Mouse (Mus musculus) brain, embryonic 14.5 days (tissue): ENCODE measurements at regions not wholly inside any gene's neighbourhood (a gene's known extent, or its start where the extent isn't known, plus 50 kb on each side); places are given as distances from the start of the nearest gene placed in this dataset.

Experiments
- CTCF ChIP-seq: fragments of 200-500 bp; IDR thresholded peaks from 2 replicates; pipeline ENCODE4 v1.5.1; 2012; ENCODE audit warnings: inconsistent platforms, mild to moderate bottlenecking, moderate library complexity, borderline replicate concordance; ENCODE audit not compliant: insufficient read depth, insufficient read length; ENCODE audit errors: extremely low read depth
- POLR2A ChIP-seq: fragments of 200-500 bp; IDR thresholded peaks from 2 replicates; pipeline ENCODE4 v1.6.1; 2012; ENCODE audit warnings: mild to moderate bottlenecking, inconsistent platforms, borderline replicate concordance; ENCODE audit not compliant: poor library complexity, insufficient read depth, insufficient read length, severe bottlenecking; ENCODE audit errors: extremely low read depth

DNA sequence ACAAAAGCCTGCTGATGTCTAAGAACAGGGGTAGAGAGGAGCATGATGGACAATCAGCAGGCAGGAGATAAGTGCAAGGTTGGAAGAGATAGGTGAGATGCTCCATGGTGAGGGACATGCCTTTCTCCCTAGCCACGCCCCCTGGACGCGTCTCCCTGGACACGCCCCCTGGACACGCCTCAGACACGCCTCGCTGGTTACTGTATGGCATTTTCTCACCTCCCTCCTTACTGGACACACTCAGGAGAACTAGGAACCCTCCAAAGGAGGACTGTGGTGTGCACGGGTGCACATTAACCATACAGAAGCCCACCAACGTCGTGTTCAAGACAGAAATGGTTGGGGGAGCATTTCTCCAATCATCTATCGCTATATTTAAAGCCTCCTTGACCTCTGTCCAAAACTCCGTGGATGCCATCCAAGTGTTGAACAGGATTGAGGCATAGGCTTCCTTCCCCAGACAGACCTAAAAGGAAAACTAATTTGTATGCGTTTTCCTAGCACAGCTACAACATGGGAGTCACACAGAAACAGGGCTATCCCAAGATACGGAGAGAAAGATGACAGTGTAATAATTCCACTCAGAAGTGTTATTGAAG is 168.4 kb upstream of the Fam19a5 start:
- TF ChIP-seq CTCF: no peak
- no peak for TF ChIP-seq POLR2A
